Mouse (Mus musculus): ENCODE results near the gene Chmp4b.

Gene Chmp4b

GRCm38 (mm10) chr2:154642005-154642459 lies 9.5 kb upstream of the Chmp4b start:
- DNase-seq = no peak

DNA sequence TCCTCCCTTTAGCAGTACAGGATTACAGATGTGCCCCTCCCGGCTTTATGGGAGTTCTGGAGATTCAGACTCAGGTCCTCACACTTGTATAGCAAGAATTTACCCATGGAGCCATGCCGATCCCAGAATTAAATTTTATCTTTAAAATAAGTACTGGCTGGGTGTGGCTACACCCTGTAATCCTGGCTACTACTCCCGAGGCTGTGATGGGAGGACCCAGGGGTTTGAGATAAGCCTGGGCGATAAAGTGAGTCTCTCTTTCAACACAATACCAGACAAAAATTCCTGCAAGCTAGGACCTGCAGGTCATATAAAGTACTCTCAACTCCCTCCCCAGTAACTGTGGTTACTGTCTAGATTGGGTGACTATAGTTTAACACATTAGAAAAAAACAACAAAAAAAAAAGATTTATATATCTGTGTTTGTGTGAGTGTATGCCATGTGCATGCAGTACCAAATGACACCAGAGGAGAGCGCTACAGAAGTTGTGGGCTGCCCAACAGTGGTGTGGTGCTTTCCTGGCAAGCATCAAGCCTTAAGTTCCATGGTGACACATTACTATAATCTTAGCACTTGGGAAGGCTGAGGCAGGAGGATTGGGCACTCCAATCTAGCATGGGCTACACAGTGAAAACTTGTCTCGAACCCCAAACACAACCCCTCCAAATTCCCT lies 8.7 kb upstream of the Chmp4b start:
- DNase-seq = no peak

DNA sequence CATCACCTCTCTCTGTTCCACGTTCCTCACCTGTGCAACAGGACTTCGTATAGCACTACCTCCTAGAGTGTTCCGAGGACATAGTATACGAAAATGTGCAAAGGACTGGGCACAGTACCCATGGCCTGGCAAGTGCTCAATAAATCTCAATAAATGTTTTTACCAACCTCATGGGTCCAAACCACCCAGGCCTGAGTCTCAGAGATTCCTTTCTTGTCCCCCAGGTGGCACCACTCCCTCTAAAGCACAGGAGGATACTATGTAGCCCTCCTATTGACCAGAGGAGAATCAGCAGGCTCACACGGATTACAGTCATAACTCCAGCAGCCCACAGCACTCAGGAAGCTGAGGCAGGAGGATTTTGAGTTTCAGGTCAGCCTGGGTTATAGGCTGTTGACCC lies 4.9 kb upstream of the Chmp4b start:
- DNase-seq = peak; percentile 31 to 33

- peak; percentile 24 to 32 for DNase-seq
Observed at GRCm38 (mm10) chr2:154648086-154648485, 3.4 kb upstream of the Chmp4b start.

DNA sequence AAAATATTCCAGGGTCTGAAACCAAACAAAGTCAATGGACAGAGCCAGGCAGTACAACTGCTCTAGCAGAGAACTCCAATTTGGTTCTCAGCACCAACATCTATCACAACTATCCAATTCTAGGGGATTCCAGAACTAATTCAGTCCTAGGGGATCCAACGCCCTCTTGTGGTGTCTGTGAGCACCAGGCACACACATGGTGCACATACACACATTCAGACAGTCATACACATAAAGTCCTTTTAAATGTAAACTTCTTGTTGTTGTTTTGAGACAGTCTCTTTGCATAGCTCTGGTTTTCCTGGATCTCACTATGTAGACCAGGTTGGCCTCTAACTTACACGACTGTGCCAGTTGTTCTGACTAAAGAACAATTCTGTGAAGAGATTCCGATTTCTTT lies 1.1 kb upstream of the Chmp4b start:
- no peak for DNase-seq

DNA sequence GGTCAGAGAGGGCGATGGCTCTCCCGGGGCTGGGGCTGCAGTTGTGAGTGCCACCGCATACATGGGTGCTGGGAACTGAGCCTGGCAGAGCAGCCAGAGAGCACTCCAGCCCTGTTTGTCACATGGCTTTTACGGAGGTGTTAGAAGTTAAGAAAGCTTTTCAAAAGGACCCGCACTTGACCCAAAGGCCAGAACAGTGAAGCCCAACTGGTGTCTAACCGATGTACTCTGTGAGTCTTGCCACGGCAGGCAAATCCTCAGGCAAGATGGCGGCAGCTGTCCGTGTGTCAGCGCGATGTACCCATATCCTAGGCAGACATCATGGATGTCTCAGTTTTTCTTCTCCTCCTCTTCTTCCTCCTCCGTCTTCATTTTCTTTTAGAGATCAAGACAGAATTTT lies 3.5 kb downstream of the Chmp4b start:
- DNase-seq = no peak

GRCm38 (mm10) chr2:154655878-154656414 lies 4.4 kb downstream of the Chmp4b start:
- no peak for DNase-seq

- DNase-seq = peak; percentile 96
Observed at GRCm38 (mm10) chr2:154656710-154657485, 5.4 kb downstream of the Chmp4b start.

GRCm38 (mm10) chr2:154657486-154658237 lies 6.2 kb downstream of the Chmp4b start:
- no peak for DNase-seq

GRCm38 (mm10) chr2:154659070-154659469 lies 7.6 kb downstream of the Chmp4b start:
- DNase-seq = no peak

DNA sequence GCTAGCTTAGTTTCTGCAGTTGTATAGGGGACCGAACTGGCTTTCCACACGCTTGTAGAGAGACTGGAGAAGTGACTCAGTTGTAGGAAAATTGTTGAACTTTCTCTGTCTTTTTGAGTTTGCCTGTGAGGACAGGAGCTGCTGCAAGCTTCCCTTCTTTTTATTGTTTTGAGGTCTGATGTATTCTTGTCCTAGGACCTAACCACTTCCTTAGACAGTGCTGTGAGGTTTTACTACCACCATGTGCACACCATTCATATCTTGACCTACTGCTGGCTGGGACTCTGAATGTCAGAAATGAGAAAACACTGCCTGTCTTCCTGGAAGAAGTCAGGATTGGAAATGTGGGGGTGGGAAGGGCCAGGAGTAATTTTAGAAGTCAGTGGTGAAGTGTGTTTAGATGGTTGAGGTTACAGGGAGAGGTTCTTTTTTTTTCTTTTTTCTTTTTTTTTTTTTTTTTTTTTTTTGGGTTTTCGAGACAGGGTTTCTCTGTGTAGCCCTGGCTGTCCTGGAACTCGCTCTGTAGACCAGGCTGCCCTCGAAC lies 8.1 kb downstream of the Chmp4b start:
- DNase-seq = no peak

DNA sequence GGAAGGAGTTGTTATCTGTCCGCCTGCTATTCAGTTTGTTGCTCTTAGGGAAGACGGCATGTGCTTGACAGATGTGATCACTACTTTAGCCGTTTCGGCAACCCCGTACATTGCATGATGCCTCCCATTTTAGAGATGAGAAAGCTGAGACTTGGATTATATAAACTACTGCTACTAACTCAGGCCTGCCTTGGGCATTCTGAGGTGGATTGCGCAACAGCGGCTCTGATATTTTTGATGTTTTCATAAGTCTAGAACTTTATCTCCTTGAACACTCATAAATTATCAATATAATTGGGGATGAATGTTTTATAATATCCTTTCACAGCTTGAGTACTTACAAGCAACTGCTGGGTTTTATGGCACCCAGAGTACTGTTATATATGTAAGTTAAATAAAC lies 17.2 kb downstream of the Chmp4b start:
- no peak for DNase-seq

DNA sequence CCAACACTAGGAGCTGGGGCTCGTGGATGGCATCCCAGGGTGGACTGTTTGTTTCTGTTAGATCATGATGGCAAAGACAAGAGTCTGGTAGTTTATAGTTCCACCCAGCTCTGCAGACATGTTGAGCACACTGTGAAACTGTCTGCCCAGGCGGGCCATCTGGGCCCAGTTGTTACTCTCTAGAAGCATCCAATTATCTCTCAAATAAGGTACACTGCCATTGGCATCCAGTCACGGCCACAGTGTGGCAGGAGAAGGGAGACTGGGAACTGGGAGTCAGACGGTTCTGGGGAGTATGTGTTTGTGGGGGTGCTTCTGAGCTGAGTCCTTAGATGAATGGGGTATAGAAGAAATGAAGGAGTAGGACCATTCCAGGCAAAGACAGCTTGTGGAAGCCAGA lies 18.6 kb downstream of the Chmp4b start:
- no peak for DNase-seq

DNA sequence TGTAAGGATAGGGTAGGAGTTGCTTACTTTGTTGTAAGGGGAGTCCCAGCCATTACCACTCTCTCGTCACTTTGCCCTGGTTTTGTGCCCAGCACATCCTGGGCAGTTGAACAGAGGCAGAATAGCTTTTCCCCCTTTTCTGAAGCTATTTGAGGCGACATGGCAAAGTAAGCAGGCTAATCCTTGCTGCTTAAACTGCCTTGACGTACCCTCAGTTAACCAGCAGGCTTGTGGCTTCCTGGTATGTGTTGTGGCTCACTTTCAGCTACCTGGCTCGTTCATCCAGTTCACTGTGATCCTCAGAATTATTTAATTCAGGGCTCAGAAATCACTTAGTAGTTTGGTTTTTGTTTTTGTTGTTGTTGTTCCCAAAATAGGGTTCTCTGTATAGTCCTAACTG lies 19.2 kb downstream of the Chmp4b start:
- no peak for DNase-seq

DNA sequence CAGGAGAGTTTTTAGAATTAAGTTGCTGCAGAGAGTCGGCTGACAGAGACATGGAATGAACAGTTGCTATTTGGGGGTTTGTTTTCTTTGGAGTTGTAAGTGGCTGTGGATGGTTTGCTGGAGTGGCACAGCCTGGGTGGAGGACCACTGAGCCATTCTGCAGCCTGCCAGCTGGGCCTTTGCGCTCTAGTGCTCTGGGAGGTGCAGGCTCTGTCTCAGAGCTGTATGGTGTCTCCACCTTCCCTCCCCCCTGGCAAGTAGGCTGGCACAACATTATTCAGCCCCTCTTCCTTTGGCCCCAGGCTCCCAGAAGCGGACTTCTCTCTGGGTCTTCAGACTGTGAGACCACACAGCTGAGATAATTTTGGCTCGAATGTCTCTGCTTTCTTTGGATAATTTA lies 22.5 kb downstream of the Chmp4b start:
- no peak for DNase-seq

GRCm38 (mm10) chr2:154676653-154677609 lies 25.4 kb downstream of the Chmp4b start:
- peak; percentile 48 to 65 for DNase-seq

- DNase-seq = peak; percentile 35 to 49
Observed at GRCm38 (mm10) chr2:154677651-154678139, 26.2 kb downstream of the Chmp4b start.

GRCm38 (mm10) chr2:154678995-154679394 lies 27.5 kb downstream of the Chmp4b start:
- DNase-seq = no peak

- DNase-seq = no peak
Observed at GRCm38 (mm10) chr2:154680337-154680736, 28.8 kb downstream of the Chmp4b start.

DNA sequence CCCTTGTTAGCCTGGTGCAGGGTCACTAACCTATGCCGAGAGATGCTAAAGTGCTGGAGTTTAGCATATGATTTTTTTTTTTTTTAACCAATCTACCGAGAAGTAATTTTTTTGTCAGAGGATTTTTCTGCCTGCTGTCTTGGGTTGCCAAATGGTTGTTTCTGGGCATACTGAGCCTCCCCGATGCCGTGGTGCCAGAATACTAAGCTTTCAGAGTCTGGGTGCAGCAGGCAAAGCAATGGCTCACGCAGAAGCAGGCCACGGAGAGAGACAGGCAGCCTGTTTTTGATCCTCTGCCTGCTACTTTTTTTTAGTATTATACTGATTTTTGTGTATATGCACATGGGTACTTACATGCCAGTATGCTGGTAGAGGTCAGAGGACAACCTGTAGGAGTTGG lies 29.4 kb downstream of the Chmp4b start:
- no peak for DNase-seq

GRCm38 (mm10) chr2:154682712-154683111 lies 31.2 kb downstream of the Chmp4b start:
- no peak for DNase-seq

All from cerebellum, postnatal 36 days (tissue).